28 mouse cellular contexts compared by ENCODE assay signal in genomic region chr5:130212956-130213355, GRCm38 (mm10).
"Had no signal": no experiment of that assay in that cellular context is flagged by ENCODE, and none has a peak within 500 bp of the region (broad histone marks: within the 10 kb centered on the region; RNA-seq: fewer than 3 reads in every experiment).

No protein-coding gene starts in this region.

- H3K9ac ChIP-seq: limb, embryonic 12.5 days; limb, embryonic 13.5 days; limb, embryonic 15.5 days; liver, embryonic 12.5 days; liver, embryonic 13.5 days; liver, embryonic 14.5 days; liver, embryonic 15.5 days; liver, postnatal 0 days; lung, embryonic 14.5 days; lung, embryonic 15.5 days; midbrain, embryonic 12.5 days; midbrain, embryonic 13.5 days; midbrain, embryonic 15.5 days; neural tube, embryonic 12.5 days had no signal

- H3K4me1 ChIP-seq: limb, embryonic 10.5 days; limb, embryonic 12.5 days; limb, embryonic 13.5 days; limb, embryonic 15.5 days; liver, embryonic 12.5 days; liver, embryonic 13.5 days; liver, embryonic 15.5 days; lung, embryonic 15.5 days; midbrain, embryonic 10.5 days; midbrain, embryonic 12.5 days; midbrain, embryonic 13.5 days; midbrain, embryonic 15.5 days; neural tube, embryonic 12.5 days had no signal

- ATAC-seq: liver, embryonic 12.5 days; liver, postnatal 0 days; midbrain, embryonic 13.5 days; midbrain, embryonic 15.5 days; midbrain, embryonic 16.5 days had no signal

- H3K4me2 ChIP-seq: limb, embryonic 12.5 days; limb, embryonic 13.5 days; limb, embryonic 15.5 days; liver, embryonic 11.5 days; liver, embryonic 12.5 days; liver, embryonic 13.5 days; liver, embryonic 15.5 days; lung, embryonic 14.5 days; lung, embryonic 15.5 days; midbrain, embryonic 11.5 days; midbrain, embryonic 12.5 days; midbrain, embryonic 13.5 days; midbrain, embryonic 15.5 days; neural tube, embryonic 12.5 days had no signal

- H3K27me3 ChIP-seq: limb, embryonic 12.5 days; limb, embryonic 13.5 days; limb, embryonic 15.5 days; liver, embryonic 12.5 days; liver, embryonic 13.5 days; liver, embryonic 15.5 days; lung, embryonic 15.5 days; megakaryocyte, embryonic 14.5 days; midbrain, embryonic 12.5 days; midbrain, embryonic 13.5 days; midbrain, embryonic 15.5 days; neural tube, embryonic 12.5 days had no signal

- H3K9me3 ChIP-seq: limb, embryonic 10.5 days; limb, embryonic 15.5 days; liver, embryonic 12.5 days; liver, embryonic 13.5 days; liver, embryonic 15.5 days; lung, embryonic 15.5 days; megakaryocyte, embryonic 14.5 days; midbrain, embryonic 13.5 days; midbrain, embryonic 15.5 days; neural tube, embryonic 12.5 days had no signal

- H3K27ac ChIP-seq: left cerebral cortex, adult 2 months; limb, embryonic 10.5 days; limb, embryonic 12.5 days; limb, embryonic 13.5 days; limb, embryonic 15.5 days; liver, embryonic 12.5 days; liver, embryonic 13.5 days; liver, embryonic 14.5 days; liver, embryonic 15.5 days; lung, embryonic 15.5 days; macrophage; midbrain, embryonic 10.5 days; midbrain, embryonic 12.5 days; midbrain, embryonic 13.5 days; midbrain, embryonic 15.5 days; neural tube, embryonic 12.5 days had no signal

- H3K4me3 ChIP-seq: left cerebral cortex, adult 2 months; limb, embryonic 10.5 days; limb, embryonic 12.5 days; limb, embryonic 13.5 days; limb, embryonic 15.5 days; liver, embryonic 12.5 days; liver, embryonic 13.5 days; liver, embryonic 15.5 days; lung, embryonic 15.5 days; megakaryocyte, embryonic 14.5 days; midbrain, embryonic 10.5 days; midbrain, embryonic 12.5 days; midbrain, embryonic 13.5 days; midbrain, embryonic 15.5 days; myocyte; neural tube, embryonic 12.5 days had no signal

- DNase-seq: left cerebral cortex, postnatal 4 days; liver; liver, embryonic 13.5 days; liver, postnatal 0 days; lung, adult 2 months; lung, embryonic 14.5 days; lung, postnatal 14 days; midbrain, embryonic 14.5 days had no signal
